Mouse (Mus musculus) midbrain, embryonic 14.5 days (tissue): ENCODE measurements around the gene Vamp4. TPM values are rescaled to one million over a fixed set of nuclear protein-coding genes. Genes with fewer than 3 reads are reported as not detected.

Source experiments
- ATAC-seq: fragments of 200-750 bp; cut with Nextera tagmentation; 2 replicates; pipeline ENCODE4 v1.8.0; 2017; ENCODE audit warnings: moderate number of reproducible peaks, moderate library complexity; ENCODE audit not compliant: low FRiP score, low TSS enrichment
- DNase-seq: peaks from one replicate; pipeline ENCODE4 v3.0.0-alpha.2; 2015
- H3K27ac ChIP-seq: fragments of 300-500 bp; sonication (generic); replicated peaks from 2 replicates; pipeline ENCODE4 v1.5.1; 2014; ENCODE audit warnings: mild to moderate bottlenecking, low read depth, low read length, moderate library complexity
- H3K27me3 ChIP-seq: fragments of 300-500 bp; sonication (generic); 2 replicates; pipeline ENCODE4 v1.6.1; 2014; ENCODE audit warnings: low read length, control low read depth, mixed read lengths; ENCODE audit not compliant: control insufficient read depth, insufficient read depth
- H3K36me3 ChIP-seq: fragments of 300-500 bp; sonication (generic); 2 replicates; pipeline ENCODE4 v1.6.1; 2014; ENCODE audit warnings: low read length, control low read depth; ENCODE audit not compliant: control insufficient read depth, insufficient read depth
- H3K4me1 ChIP-seq: fragments of 300-500 bp; sonication (generic); 2 replicates; pipeline ENCODE4 v1.6.1; 2014; ENCODE audit warnings: mild to moderate bottlenecking, antibody characterized with exemption, low read length, control low read depth; ENCODE audit not compliant: control insufficient read depth, insufficient read depth
- H3K4me2 ChIP-seq: fragments of 300-500 bp; sonication (generic); 2 replicates; pipeline ENCODE4 v1.6.1; 2014; ENCODE audit warnings: mild to moderate bottlenecking, low read length, moderate library complexity
- H3K4me3 ChIP-seq: fragments of 300-500 bp; sonication (generic); replicated peaks from 2 replicates; pipeline ENCODE4 v1.5.1; 2014; ENCODE audit warnings: low read depth, low read length
- H3K9ac ChIP-seq: fragments of 300-500 bp; sonication (generic); replicated peaks from 2 replicates; pipeline ENCODE4 v1.6.1; 2014; ENCODE audit warnings: mild to moderate bottlenecking, low read length, moderate library complexity
- H3K9me3 ChIP-seq: fragments of 300-500 bp; sonication (generic); 2 replicates; pipeline ENCODE4 v1.6.1; 2016; ENCODE audit warnings: low read length, control low read depth, mixed read lengths; ENCODE audit not compliant: control insufficient read depth
- WGBS: fragments of 180-500 bp; shearing (Covaris S2); extraction: QIAGEN DNeasy Blood & Tissue Kit; methylation state at CpG from one replicate; pipeline ENCODE4 v1.1.7; 2014; 5-methylcytosine and 5-hydroxymethylcytosine counted together
- polyA plus RNA-seq: library from polyadenylated mRNA; unstranded; fragments of >200 nt; fragmentation: Nextera tagmentation; extraction: Ambion mirVana; gene quantifications from 2 replicates; pipeline ENCODE4 v1.2.1, GENCODE M21; 2014

Vamp4 gene
- polyA plus RNA-seq, 1 experiment from 2014 or later, result 71.3 TPM

GRCm38 (mm10) chr1:162570931-162571601, 751 bp downstream of the Vamp4 start:
- Histone ChIP-seq H3K9me3 (no peaks in the 10 kb centered on the region), H3K4me2 (peak overlapping the region; percentile 64), H3K4me1 (peaks cover 15% of the 10 kb centered on the region), H3K4me3 (peak overlapping the region; percentile 92), H3K36me3 (peaks cover 12% of the 10 kb centered on the region), H3K27ac (peak overlapping the region; percentile 95), H3K9ac (peak overlapping the region; percentile 87), H3K27me3 (no peaks in the 10 kb centered on the region)
- DNase-seq (peak; percentile 70), ATAC-seq (no peak)
- WGBS, result under 1% methylated on average over 46 of the region's 46 CpGs

GRCm38 (mm10) chr1:162575098-162575497, 4.8 kb downstream of the Vamp4 start:
- no peak overlapping the region for H3K9ac ChIP-seq
- peaks cover 9% of the 10 kb centered on the region; the same call in 1 of the 2 replicates for H3K4me1 ChIP-seq
- H3K27me3 ChIP-seq, result no peaks in the 10 kb centered on the region
- no peak overlapping the region for H3K4me3 ChIP-seq
- ATAC-seq (no peak), DNase-seq (no peak)
- H3K27ac ChIP-seq, result no peak overlapping the region
- peaks cover 37% of the 10 kb centered on the region for H3K36me3 ChIP-seq
- no peaks in the 10 kb centered on the region for H3K9me3 ChIP-seq
- H3K4me2 ChIP-seq, result no peak overlapping the region
- 94% methylated on average over 3 of the region's 3 CpGs for WGBS

DNA sequence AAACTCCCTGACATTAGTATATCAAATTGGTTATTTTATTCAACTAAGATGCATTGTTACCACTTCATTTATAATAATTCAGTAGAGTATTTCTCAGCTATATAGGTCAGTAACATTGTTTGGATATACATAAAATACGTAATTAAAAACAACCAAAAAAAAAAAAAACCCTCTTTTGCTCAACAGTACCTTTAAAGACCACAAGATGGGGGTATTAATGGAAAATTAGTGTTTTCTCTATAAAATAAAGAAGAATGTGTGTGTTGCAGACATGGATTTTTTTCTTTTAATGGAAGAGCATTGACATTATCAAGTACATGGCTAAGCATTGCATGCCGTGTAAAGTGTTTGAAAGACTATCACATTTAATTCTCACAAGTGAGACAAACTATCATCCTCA, 12.6 kb downstream of the Vamp4 start:
- no peaks in the 10 kb centered on the region for H3K4me1 ChIP-seq
- H3K4me3 ChIP-seq, result no peak overlapping the region
- H3K27ac ChIP-seq, result no peak overlapping the region
- H3K36me3 ChIP-seq, result peaks cover 49% of the 10 kb centered on the region
- WGBS, result 87% methylated on average over 2 of the region's 2 CpGs
- H3K9ac ChIP-seq, result no peak overlapping the region
- H3K4me2 ChIP-seq, result no peak overlapping the region
- H3K9me3 ChIP-seq, result no peaks in the 10 kb centered on the region
- peak; percentile 17 for DNase-seq
- ATAC-seq, result no peak
- no peaks in the 10 kb centered on the region for H3K27me3 ChIP-seq

DNA sequence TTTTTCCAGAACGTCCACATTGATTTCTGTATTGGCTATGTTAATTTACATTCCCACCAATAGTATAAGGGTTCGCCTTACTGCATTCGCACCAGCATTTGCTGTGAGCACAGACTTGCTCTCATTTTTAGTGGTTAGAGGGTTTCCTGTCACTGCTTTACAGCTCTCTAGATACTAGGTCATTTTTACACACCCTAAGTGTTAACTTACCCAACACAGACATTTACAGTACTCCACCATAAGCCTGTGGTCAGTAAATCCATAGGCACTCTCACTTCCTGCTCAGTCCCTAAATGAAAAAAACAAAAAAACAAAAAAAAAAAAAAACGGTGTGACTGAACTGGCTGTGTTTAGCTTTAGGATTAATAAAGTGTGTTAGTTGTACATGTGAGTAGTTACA, 16.0 kb downstream of the Vamp4 start:
- no peak overlapping the region for H3K9ac ChIP-seq

GRCm38 (mm10) chr1:162588606-162589005, 18.3 kb downstream of the Vamp4 start:
- H3K4me3 ChIP-seq, result no peak overlapping the region
- no peaks in the 10 kb centered on the region for H3K9me3 ChIP-seq
- no peak overlapping the region for H3K27ac ChIP-seq
- WGBS, result 81% methylated on average over 3 of the region's 3 CpGs
- no peak overlapping the region for H3K4me2 ChIP-seq
- H3K4me1 ChIP-seq, result 0 out of 2 replicates have a peak, but pooled peaks cover 5% of the 10 kb centered on the region
- no peaks in the 10 kb centered on the region for H3K27me3 ChIP-seq
- no peak overlapping the region for H3K9ac ChIP-seq
- DNase-seq, result no peak
- H3K36me3 ChIP-seq, result peaks cover 22% of the 10 kb centered on the region
- no peak for ATAC-seq

More for the DNA sequence above, 16.0 kb downstream of the Vamp4 start:
- no peaks in the 10 kb centered on the region for H3K9me3 ChIP-seq
- H3K36me3 ChIP-seq, result peaks cover 30% of the 10 kb centered on the region
- no peak for DNase-seq
- no peak for ATAC-seq
- H3K27me3 ChIP-seq, result no peaks in the 10 kb centered on the region
- no peak overlapping the region for H3K4me3 ChIP-seq
- H3K4me1 ChIP-seq, result 0 out of 2 replicates have a peak, but pooled peaks cover 5% of the 10 kb centered on the region
- WGBS, result 87% methylated on average over 4 of the region's 4 CpGs
- no peak overlapping the region for H3K4me2 ChIP-seq
- no peak overlapping the region for H3K27ac ChIP-seq

GRCm38 (mm10) chr1:162589443-162589842, 19.1 kb downstream of the Vamp4 start:
- WGBS, result 3% methylated on average over 9 of the region's 9 CpGs
- H3K4me2 ChIP-seq, result no peak overlapping the region
- H3K9ac ChIP-seq, result no peak overlapping the region

DNA sequence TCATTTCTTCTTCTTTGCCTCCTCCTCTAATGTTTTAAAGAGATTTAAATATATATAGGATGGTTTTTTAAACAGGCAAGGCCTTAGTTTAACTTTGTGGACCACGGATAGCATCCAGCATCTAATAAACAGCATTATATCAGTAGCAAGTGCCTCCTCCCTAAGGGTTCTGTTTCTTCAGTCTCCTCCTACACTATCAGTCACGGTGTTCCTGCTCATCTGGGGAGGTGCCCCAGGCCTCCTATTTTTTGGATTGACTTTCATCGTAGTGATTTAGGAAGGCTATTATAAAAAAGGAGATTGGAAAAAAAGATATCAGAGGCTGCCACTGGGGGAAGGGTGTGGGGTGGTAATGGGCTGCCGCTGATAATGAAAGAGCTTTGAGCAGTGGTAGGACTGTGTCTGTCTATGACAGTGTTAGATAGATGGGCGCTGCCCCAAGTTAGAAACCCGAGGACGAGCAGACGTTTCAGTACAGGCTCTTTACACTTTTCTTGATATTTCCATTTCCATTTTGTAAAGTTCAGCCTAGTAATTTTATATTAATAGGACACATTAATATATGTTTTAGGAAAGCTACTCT, 20.2 kb downstream of the Vamp4 start:
- peak; percentile 43; the same call in 1 of the 2 replicates for ATAC-seq
- WGBS, result 56% methylated on average over 8 of the region's 8 CpGs
- Histone ChIP-seq H3K4me3 (no peak overlapping the region), H3K4me2 (no peak overlapping the region), H3K9me3 (no peaks in the 10 kb centered on the region), H3K9ac (no peak overlapping the region), H3K4me1 (0 out of 2 replicates have a peak, but pooled peaks cover 5% of the 10 kb centered on the region), H3K27ac (no peak overlapping the region), H3K27me3 (no peaks in the 10 kb centered on the region), H3K36me3 (peaks cover 17% of the 10 kb centered on the region)
- peak; percentile 23 for DNase-seq

More at GRCm38 (mm10) chr1:162589443-162589842, 19.1 kb downstream of the Vamp4 start:
- DNase-seq (peak; percentile 74), ATAC-seq (peak; percentile 88)
- Histone ChIP-seq H3K9me3 (no peaks in the 10 kb centered on the region), H3K27ac (no peak overlapping the region), H3K36me3 (peaks cover 17% of the 10 kb centered on the region), H3K4me1 (0 out of 2 replicates have a peak, but pooled peaks cover 5% of the 10 kb centered on the region), H3K27me3 (no peaks in the 10 kb centered on the region), H3K4me3 (no peak overlapping the region)

DNA sequence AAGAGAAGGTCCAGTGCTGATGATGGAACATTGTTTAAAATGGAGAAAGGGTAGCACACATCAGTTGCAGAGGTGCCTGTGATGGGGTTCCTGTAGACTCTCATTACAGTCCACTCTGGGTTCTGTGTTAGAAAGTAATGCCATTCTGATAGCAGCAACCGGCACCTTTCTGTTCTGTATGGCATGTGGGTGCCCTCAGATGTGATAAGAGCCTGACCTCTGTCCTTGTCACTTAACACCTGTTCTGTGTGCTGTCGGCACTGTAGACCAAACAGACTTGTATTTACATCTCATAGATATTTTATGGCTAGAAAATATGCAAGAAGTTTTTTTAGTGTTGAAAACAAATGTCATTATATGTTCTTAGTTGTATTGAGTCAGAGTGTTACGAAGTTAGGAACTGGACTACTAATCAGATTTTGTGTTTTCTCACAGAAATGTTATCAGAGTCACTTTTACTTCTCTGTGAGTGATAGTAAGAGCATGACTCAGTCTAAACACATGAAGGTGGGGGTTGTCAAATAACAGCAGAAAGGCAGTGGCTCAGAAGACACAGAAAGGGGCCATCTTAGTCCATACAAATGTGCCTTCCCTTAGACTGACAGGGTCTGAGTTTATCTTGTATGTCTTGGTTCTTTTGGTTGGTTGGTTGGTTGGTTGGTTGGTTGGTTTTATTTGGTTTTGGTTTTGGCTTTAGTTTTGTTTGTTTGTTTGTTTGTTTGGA, 27.2 kb downstream of the Vamp4 start:
- Histone ChIP-seq H3K9ac (no peak overlapping the region), H3K4me3 (no peak overlapping the region), H3K4me2 (no peak overlapping the region), H3K27me3 (no peaks in the 10 kb centered on the region), H3K36me3 (peaks cover 28% of the 10 kb centered on the region), H3K4me1 (no peaks in the 10 kb centered on the region), H3K9me3 (no peaks in the 10 kb centered on the region), H3K27ac (no peak overlapping the region)
- no peak for ATAC-seq
- 95% methylated on average over 3 of the region's 3 CpGs for WGBS
- DNase-seq, result no peak
